Mouse (Mus musculus): ENCODE results near the gene Tbpl1.

DNA sequence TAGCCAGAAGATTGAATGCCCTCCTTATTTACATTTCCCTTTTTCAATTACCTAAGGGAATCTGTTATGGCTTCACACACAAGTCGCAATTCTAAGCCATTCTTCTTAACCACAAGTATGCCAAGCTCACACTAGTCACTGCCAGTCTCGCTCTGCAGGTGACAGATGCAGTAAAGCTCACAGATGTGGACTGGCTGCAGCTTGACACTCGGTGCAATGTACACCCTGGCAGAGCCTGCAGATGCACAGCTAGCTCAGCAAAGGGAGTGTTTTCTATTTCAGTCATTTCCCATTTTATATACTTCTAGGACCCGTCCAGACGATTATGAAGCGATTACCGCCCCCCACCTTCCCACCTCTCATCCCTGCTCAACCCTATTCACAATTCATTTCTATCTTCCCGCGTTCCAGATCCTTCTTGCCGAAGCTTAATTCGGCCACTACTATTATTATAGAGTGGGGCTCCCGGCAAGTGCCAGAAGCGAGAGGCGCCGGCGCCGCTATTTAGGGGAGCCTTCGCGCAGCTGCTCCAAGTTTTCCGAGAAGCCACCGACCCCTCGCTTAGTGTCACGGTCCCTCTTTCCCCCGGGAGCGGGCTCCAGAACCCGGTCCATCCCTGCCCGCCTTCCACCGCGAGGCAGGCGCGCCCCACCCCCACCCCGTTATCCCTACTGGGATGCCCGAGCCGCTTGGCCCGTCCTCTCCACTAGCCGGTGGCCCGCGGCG lies 1.3 kb downstream of the Tbpl1 start:
- TF ChIP-seq EP300 (IDR thresholded peaks at IDR 0.05; ENCODE audit: low read depth), result no peak
- TF ChIP-seq CTCF (IDR thresholded peaks at IDR 0.05; ENCODE audit: low read depth), result no peak

Data from liver, embryonic 14.5 days (tissue).